Mouse (Mus musculus): ENCODE measurements at regions not wholly inside any gene's neighbourhood (a gene's known extent, or its start where the extent isn't known, plus 50 kb on each side); places are given as distances from the start of the nearest gene placed in this dataset.

DNA sequence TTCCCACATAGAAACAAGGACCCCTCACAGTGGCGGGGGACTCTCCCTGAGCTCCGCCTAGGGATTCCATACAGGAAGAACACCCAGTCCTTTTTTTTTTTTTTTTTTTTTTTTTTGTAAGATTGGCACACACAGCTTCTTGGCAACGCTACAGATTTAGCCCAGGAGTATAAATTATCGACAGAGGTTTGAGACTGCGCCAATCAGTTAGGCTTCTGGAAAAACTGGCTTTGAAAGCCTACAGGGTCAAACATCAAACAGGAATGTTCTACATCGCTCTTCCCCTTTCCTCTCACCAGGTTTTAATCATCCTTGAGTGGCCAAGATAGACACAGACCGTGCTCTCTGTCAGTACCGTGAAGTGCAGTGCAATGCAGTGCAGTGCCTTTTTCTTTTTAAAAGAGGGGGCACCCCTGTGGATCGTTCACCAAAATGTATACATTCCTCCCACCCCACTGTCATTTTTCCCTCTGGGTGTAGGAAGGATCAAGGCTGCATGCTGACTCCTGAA is 115.2 kb downstream of the Pmp22 start:
- TF ChIP-seq CTCF (conservative IDR thresholded peaks at IDR 0.05; ENCODE audit: low read length) (no peak), POU5F1 (IDR thresholded peaks at IDR 0.05; ENCODE audit: borderline replicate concordance, low read length) (no peak), NANOG (IDR thresholded peaks at IDR 0.05; ENCODE audit: borderline replicate concordance, low read length) (no peak)

All from E14TG2a.4 (cell line).